Mouse (Mus musculus) gastrocnemius, adult 18-20 months (tissue): ENCODE data around the gene Rpl7l1. TPM values are rescaled to one million over a fixed set of nuclear protein-coding genes. Genes with fewer than 3 reads are reported as not detected.
"Not testable (repeated sequence)": the region's sequence is repeated elsewhere in the genome, so short reads cannot be mapped to it uniquely, and the experiment has no call there.

Source experiments
- DNase-seq: peaks from one replicate; pipeline ENCODE4 v3.0.0; 2021; ENCODE audit warnings: low spot score
- long read RNA-seq, 2 experiments: library from polyadenylated mRNA; stranded (forward); transcript quantifications; one replicate each; pipeline ENCODE4 v2.0.0; 2021
- total RNA-seq, 2 experiments: library from RNA; stranded (reverse); gene quantifications; 2 replicates each; pipeline ENCODE4 v1.2.3; 2021

Rpl7l1 gene
- total RNA-seq: 10 to 100 TPM; 36.7 to 37.9 TPM
- long read RNA-seq, experiment 1, transcript Rpl7l1-201 (7 exons, 2,606 nt): major isoform, 21 of 47 reads
- long read RNA-seq, experiment 1, partial matches to known transcripts: 5 of 47 reads
- long read RNA-seq, experiment 1, other reads (novel, unspliced or antisense): 21 of 47 reads
- long read RNA-seq, experiment 2, transcript Rpl7l1-201 (7 exons, 2,606 nt): major isoform, 15 of 35 reads
- long read RNA-seq, experiment 2, partial matches to known transcripts: 5 of 35 reads
- long read RNA-seq, experiment 2, other reads (novel, unspliced or antisense): 15 of 35 reads

GRCm38 (mm10) chr17:46782341-46783221 is at the start of gene Rpl7l1:
Gene Rpl7l1, minus strand, starts transcription at chr17:46782672.
- DNase-seq: peak; percentile 92

DNA sequence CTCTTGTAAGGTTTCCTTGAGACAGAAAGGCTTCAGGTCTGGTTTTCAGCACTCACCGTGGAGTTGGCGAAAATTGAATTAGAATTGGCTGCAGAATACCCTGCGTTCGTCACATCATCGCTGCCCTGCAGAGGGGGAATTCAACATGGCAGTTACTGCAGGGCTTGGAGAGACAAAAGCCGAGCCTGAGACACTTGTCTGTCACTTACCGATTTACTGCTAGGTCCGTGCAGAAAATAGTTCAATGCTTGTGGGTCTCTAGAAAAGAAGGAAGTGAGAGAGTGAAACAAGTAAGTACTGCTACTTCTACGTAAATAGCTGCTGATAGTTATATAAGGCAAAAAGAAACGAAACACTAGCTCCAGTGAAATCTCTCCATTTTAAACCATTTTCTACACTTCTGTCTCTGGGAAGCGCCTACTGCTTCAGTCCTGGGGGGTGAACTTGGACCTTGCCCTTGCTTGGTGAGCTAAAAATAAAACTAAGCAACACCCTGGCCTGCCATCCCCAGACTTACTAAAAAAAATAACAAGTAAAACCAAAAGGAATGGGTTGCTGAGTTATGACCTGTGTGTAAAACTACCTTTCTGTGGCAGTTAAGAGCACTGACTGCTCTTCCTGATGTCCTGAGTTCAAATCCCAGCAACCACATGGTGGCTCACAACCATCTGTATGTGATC is 47.5 kb upstream of the Rpl7l1 start:
- no peak for DNase-seq

GRCm38 (mm10) chr17:46828935-46829334 is 46.5 kb upstream of the Rpl7l1 start:
- DNase-seq: no peak

DNA sequence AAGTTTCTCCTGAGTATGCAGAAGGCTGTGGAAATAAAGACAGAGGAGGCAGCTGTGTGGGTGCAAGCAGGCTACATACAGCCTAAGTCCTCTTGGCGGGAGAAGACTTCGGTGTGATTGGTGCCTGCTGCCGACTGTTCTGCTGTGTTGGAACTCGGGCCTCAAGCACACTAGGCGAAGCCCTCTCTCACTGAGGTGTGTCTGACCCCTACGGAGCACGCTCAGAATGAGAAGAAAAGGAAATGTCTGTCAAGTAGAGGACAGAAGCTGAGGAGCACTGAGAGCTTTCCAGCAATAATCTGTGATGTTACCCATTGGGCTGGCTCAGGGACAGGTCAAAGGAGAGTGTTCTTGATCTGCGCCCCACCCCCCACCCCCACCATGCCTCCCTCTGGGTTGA is 40.6 kb upstream of the Rpl7l1 start:
- DNase-seq: no peak

DNA sequence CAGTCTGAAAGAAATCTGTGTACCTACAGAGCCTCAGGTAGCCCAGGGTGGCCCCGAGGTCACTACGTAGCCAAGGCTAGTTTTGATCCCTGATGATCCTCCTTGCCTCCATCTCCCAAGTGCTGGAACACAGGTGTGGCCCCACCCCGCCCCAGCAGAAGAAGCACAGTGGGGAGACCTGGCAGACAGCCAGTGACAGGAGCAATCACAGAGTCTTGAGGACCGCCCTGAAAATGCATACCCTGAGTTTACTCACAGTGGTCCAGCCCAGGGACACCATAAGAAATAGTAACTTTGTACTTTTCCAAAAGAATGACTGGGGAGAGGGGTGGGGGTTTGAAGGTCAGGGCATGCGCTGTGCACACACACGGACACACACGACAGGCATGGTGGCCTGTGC is 38.2 kb upstream of the Rpl7l1 start:
- no peak for DNase-seq

DNA sequence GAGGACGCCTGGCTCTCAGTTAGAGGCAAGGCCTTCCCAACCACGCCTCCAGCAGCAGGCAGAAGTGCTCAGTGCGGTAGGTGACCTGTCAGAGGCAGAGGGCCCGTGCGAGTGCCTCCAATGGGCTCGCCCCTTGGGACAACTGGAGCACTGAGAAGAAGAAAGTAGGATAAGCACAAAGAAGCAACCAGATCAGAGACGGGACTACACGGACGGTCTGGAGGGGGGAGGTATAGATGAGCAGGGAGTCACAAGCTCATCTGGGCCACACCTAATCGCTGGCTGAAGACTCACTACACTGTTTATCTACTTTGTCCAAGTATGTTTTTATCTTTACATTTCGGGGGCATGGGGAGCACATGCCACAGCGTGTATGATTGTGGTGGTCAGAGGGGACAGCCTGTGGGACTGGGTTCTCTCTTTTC is 35.3 kb upstream of the Rpl7l1 start:
- no peak for DNase-seq

DNA sequence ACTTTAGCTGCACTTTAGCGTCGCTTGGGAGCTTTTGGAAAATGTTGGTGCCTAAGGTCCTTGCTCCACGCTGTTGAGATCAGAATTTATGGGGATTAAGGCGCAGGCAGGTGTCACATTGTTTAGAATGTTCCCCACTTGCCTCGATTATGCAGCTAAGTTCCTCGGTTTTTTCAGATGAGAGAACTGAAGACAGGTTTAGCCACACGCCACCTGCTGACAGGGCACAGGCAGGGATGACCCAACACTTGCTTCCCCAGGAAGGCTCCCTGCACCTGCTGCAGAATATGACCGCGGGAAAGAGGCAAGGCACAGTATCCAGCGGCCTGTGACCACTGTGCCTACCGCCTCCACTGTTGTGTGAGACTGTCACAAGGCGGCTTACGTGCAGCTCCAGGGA is 33.8 kb upstream of the Rpl7l1 start:
- DNase-seq: no peak

- no peak for DNase-seq
These were observed 32.0 kb upstream of the Rpl7l1 start for GRCm38 (mm10) chr17:46814497-46814896.

DNA sequence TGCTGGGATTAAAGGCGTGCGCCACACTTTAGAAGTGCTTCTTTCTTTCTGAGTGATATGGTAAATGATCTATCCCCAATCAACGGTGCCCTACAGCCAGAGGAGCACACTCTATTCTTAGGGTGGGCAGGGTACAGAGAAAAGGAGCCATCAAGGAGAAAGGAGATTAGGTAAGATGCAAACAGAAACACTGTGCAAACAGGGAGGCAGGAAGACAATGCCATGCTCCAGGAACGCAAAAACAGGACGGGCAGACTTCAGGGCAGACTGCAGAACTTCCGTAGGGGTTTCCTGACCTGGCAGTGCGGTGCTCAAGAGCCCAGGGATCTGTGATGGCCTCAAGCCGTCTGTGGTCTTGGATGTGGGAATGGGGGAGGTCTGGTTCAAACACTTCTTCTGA is 31.2 kb upstream of the Rpl7l1 start:
- DNase-seq: no peak

GRCm38 (mm10) chr17:46812442-46812841 is 30.0 kb upstream of the Rpl7l1 start:
- no peak for DNase-seq

GRCm38 (mm10) chr17:46810672-46811071 is 28.2 kb upstream of the Rpl7l1 start:
- DNase-seq: no peak

GRCm38 (mm10) chr17:46809131-46809830 is 26.8 kb upstream of the Rpl7l1 start:
- no peak for DNase-seq

DNA sequence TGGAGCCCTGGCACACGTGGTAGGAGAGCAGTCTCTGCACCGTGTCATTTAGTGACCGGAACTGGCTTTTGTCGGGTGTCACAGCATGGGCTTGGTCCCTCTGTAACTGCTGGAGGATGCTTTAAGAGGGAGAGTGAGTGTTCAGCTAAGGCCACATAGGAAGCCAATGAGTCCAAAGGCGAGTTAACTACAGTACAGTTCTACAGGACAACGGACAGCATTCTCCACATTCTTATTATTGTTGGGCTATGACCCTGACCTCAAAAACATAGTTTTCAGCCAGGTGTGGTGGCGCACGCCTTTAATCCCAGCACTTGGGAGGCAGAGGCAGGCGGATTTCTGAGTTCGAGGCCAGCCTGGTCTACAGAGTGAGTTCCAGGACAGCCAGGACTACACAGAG is 25.9 kb upstream of the Rpl7l1 start:
- DNase-seq: no peak

GRCm38 (mm10) chr17:46801761-46802160 is 19.3 kb upstream of the Rpl7l1 start:
- no peak for DNase-seq

DNA sequence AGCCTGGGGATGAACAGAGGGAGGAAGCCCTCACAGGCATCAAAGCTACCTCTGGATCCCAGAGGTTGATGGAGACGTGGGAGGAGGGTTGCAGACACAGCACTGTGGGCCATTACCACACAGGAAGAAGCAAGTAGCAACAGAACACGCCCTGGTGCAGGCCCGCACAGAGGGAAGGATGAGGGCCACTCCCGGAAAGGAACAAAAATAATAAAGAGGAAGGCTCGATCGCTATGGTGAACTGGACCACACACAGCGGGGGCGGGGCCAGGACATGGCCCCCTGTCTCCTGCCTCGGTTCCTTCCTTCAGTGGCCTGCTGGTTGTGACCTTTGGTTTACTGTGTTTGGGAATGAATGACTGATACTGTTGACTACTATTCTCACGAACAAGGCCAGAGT is 17.2 kb upstream of the Rpl7l1 start:
- DNase-seq: no peak

DNA sequence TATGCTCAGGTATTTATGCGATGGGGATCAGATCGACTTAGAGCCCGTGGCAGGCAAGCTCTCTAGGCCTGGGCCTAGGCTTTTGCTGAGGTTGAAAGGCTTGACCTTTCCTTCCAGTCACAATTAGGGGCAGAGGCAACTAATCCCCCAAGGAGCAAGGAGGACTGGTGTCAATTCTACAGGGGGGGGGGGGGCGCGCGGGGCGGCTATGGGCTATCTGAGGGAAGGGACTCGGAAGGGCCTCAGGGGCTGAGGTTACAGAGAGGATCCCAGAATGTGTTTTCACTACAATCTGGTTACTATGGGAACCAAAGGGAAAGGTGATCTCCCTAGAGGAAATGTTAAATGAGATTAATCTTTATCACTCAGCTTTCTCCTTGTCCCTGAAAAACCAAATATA is 14.9 kb upstream of the Rpl7l1 start:
- DNase-seq: no peak

- no peak for DNase-seq
These were observed 14.3 kb upstream of the Rpl7l1 start for GRCm38 (mm10) chr17:46796743-46797142.

- no peak for DNase-seq
These were observed 10.5 kb upstream of the Rpl7l1 start for GRCm38 (mm10) chr17:46792963-46793362.

DNA sequence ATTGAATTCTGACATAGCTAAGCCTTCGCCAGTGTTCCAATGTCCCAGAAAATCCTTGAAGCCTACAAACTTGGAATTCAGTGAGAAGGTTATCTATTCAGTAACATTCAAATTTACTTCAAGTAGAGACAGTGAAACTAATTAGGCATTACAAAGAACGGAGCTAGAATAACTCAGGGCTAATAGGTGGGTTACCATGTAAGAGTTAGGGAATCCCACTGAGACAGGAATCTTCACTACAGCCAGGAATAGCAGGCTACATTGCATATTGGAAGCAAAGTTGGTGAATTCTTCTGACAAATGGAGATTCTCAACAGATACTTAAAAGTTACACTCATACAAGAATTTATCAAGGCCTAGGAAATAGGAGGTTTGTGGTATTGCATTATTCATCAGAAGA is 5.5 kb upstream of the Rpl7l1 start:
- DNase-seq: not testable (repeated sequence)

DNA sequence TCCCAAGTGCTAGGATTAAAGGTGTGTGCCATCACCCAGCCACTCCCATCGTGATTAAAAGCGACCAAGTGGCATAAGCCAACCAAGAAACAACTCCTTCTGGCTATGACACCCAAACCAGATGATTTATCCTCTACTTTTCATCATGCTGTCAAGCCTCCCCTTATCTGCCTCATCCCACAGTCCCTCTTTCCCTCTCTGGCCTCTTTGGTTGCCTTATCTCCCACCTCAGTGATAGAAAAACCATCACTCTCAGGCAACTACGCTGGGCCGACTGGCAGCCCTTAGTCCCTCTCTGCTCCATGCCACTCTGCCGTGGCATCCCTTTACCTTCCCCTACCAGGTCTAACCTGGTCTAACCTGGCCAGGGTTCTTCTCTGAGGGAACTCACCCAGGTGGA is 4.5 kb upstream of the Rpl7l1 start:
- DNase-seq: no peak

DNA sequence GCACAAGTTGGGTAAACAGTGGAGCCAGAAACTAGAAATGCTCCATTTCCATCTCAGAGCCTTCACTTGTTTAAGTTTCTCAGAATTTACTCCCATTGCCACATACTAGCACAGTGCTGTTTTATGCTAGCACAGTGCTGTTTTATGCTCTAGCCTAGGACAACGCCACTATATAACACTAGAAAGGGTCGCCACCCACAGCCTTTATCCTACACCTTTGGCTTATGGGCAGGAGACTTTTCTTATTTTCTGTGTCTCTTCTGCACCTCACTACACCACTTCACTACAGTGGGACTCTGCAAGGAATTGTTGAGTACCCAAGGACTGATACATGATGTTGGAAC is 722 bp upstream of the Rpl7l1 start:
- DNase-seq: no peak

DNA sequence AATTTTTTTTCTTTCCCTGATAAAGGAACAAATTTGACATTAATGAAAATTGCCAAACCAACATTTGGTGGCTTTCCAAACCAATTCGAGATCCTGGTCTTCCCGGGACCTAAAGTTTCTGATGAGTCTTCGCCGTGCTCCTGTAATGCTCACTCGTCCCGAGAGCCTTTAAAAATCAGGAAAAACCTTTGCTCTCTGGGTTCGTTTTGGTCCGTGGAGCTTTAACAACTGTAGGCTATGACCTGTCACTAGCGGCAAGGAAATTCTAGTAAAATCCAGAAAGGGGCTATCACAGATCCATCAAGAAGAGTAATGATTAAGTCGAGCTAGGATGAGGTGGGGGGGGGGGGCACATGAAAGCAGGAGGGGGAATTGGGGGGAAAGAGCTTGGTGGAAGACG is 596 bp downstream of the Rpl7l1 start:
- DNase-seq: no peak
